Mouse (Mus musculus) heart, embryonic 13.5 days (tissue): ENCODE results near the gene Gsdma. TPM values are rescaled to one million over a fixed set of nuclear protein-coding genes. Genes with fewer than 3 reads are reported as not detected.

Experiments
- ATAC-seq: fragments of 200-750 bp; cut with Nextera tagmentation; 2 replicates; pipeline ENCODE4 v1.8.0; 2017; ENCODE audit warnings: moderate TSS enrichment; ENCODE audit not compliant: insufficient number of reproducible peaks, low FRiP score, low TSS enrichment; ENCODE audit errors: extremely low read depth
- H3K27ac ChIP-seq: fragments of 300-500 bp; sonication (generic); replicated peaks from 2 replicates; pipeline ENCODE4 v1.5.1; 2015; ENCODE audit warnings: moderate library complexity, mild to moderate bottlenecking, inconsistent platforms
- H3K27me3 ChIP-seq: fragments of 300-500 bp; sonication (generic); replicated peaks from 2 replicates; pipeline ENCODE4 v1.6.1; 2015; ENCODE audit warnings: mild to moderate bottlenecking, inconsistent platforms
- H3K36me3 ChIP-seq: fragments of 300-500 bp; sonication (generic); 2 replicates; pipeline ENCODE4 v1.6.1; 2015; ENCODE audit warnings: mild to moderate bottlenecking, inconsistent platforms
- H3K4me1 ChIP-seq: fragments of 300-500 bp; sonication (generic); 2 replicates; pipeline ENCODE4 v1.6.1; 2015; ENCODE audit warnings: inconsistent platforms
- H3K4me2 ChIP-seq: fragments of 300-500 bp; sonication (generic); 2 replicates; pipeline ENCODE4 v1.6.1; 2015; ENCODE audit warnings: inconsistent platforms, mild to moderate bottlenecking, moderate library complexity
- H3K4me3 ChIP-seq: fragments of 300-500 bp; sonication (generic); 2 replicates; pipeline ENCODE4 v1.5.1; 2015; ENCODE audit warnings: moderate library complexity, mild to moderate bottlenecking, inconsistent platforms
- H3K9ac ChIP-seq: fragments of 300-500 bp; sonication (generic); 2 replicates; pipeline ENCODE4 v1.6.1; 2015; ENCODE audit warnings: inconsistent platforms, mild to moderate bottlenecking, moderate library complexity
- H3K9me3 ChIP-seq: fragments of 300-500 bp; sonication (generic); 2 replicates; pipeline ENCODE4 v1.6.1; 2016; ENCODE audit warnings: inconsistent platforms
- WGBS: fragments of 180-500 bp; shearing (Covaris S2); methylation state at CpG from one replicate; pipeline ENCODE4 v1.1.7; 2015; ENCODE audit warnings: mixed read lengths; 5-methylcytosine and 5-hydroxymethylcytosine counted together
- polyA plus RNA-seq: library from polyadenylated mRNA; unstranded; fragments of >200 nt; fragmentation: Nextera tagmentation; extraction: Ambion mirVana; gene quantifications from 2 replicates; pipeline ENCODE4 v1.2.1, GENCODE M21; 2015

The Gsdma gene
- polyA plus RNA-seq, 1 experiment from 2014 or later: 0.12 TPM

GRCm38 (mm10) chr11:98697225-98697624 is 33.1 kb downstream of the Gsdma start:
- Histone ChIP-seq H3K9ac (no peak overlapping the region), H3K27ac (no peak overlapping the region), H3K27me3 (peaks cover 9% of the 10 kb centered on the region; the same call in 1 of the 2 replicates), H3K9me3 (no peaks in the 10 kb centered on the region), H3K4me3 (no peak overlapping the region), H3K4me2 (no peak overlapping the region), H3K4me1 (peaks cover 24% of the 10 kb centered on the region), H3K36me3 (peaks cover 47% of the 10 kb centered on the region)
- WGBS: 87% methylated on average over 12 of the region's 12 CpGs
- no peak for ATAC-seq

GRCm38 (mm10) chr11:98698849-98699640 is 34.9 kb downstream of the Gsdma start:
- Histone ChIP-seq H3K4me1 (peaks cover 20% of the 10 kb centered on the region), H3K27ac (no peak overlapping the region), H3K36me3 (peaks cover 32% of the 10 kb centered on the region), H3K4me2 (no peak overlapping the region), H3K27me3 (peaks cover 12% of the 10 kb centered on the region; the same call in 1 of the 2 replicates), H3K9me3 (no peaks in the 10 kb centered on the region), H3K9ac (no peak overlapping the region), H3K4me3 (no peak overlapping the region)
- 79% methylated on average over 16 of the region's 16 CpGs for WGBS
- ATAC-seq: no peak

GRCm38 (mm10) chr11:98699911-98700310 is 35.8 kb downstream of the Gsdma start:
- Histone ChIP-seq H3K36me3 (peaks cover 32% of the 10 kb centered on the region), H3K4me2 (no peak overlapping the region), H3K27me3 (peaks cover 12% of the 10 kb centered on the region; the same call in 1 of the 2 replicates), H3K4me1 (peaks cover 15% of the 10 kb centered on the region), H3K27ac (no peak overlapping the region), H3K4me3 (no peak overlapping the region), H3K9me3 (no peaks in the 10 kb centered on the region), H3K9ac (no peak overlapping the region)
- WGBS: 31% methylated on average over 4 of the region's 4 CpGs
- ATAC-seq: no peak

GRCm38 (mm10) chr11:98701213-98701670 is 37.1 kb downstream of the Gsdma start, which contains the start of gene Csf3:
Gene Csf3 (plus strand): TSS chr11:98701263.
- peaks cover 12% of the 10 kb centered on the region; the same call in 1 of the 2 replicates for H3K27me3 ChIP-seq
- peaks cover 15% of the 10 kb centered on the region for H3K4me1 ChIP-seq
- peaks cover 32% of the 10 kb centered on the region for H3K36me3 ChIP-seq
- no peak within 1 kb of the TSS for H3K27ac ChIP-seq
- no peaks in the 10 kb centered on the region for H3K9me3 ChIP-seq
- ATAC-seq: no peak
- H3K4me2 ChIP-seq: no peak within 1 kb of the TSS
- peak within 1 kb of the TSS; percentile 47; the same call in 1 of the 2 replicates for H3K9ac ChIP-seq
- no peak within 1 kb of the TSS for H3K4me3 ChIP-seq
- WGBS: 40% methylated on average over 10 of the region's 10 CpGs

- Histone ChIP-seq H3K4me1 (peaks cover 19% of the 10 kb centered on the region), H3K9ac (no peak overlapping the region; the same call in 1 of the 2 replicates), H3K9me3 (no peaks in the 10 kb centered on the region)
Observed at GRCm38 (mm10) chr11:98702323-98702722, 38.2 kb downstream of the Gsdma start.

GRCm38 (mm10) chr11:98705021-98705420 is 40.9 kb downstream of the Gsdma start:
- no peak for ATAC-seq
- no peak overlapping the region for H3K4me3 ChIP-seq
- H3K27me3 ChIP-seq: peaks cover 12% of the 10 kb centered on the region; the same call in 1 of the 2 replicates
- peaks cover 46% of the 10 kb centered on the region for H3K4me1 ChIP-seq
- no peak overlapping the region for H3K27ac ChIP-seq
- WGBS: 89% methylated on average over 10 of the region's 10 CpGs
- no peak overlapping the region for H3K9ac ChIP-seq
- H3K36me3 ChIP-seq: peaks cover 60% of the 10 kb centered on the region
- H3K4me2 ChIP-seq: no peak overlapping the region
- no peaks in the 10 kb centered on the region for H3K9me3 ChIP-seq

More at GRCm38 (mm10) chr11:98702323-98702722, 38.2 kb downstream of the Gsdma start:
- Histone ChIP-seq H3K4me2 (no peak overlapping the region), H3K27ac (no peak overlapping the region), H3K27me3 (peaks cover 12% of the 10 kb centered on the region; the same call in 1 of the 2 replicates), H3K4me3 (no peak overlapping the region), H3K36me3 (peaks cover 36% of the 10 kb centered on the region)
- 68% methylated on average over 5 of the region's 5 CpGs for WGBS
- no peak for ATAC-seq

GRCm38 (mm10) chr11:98707401-98708281 is 43.5 kb downstream of the Gsdma start:
- H3K27ac ChIP-seq: peak overlapping the region; percentile 77
- H3K4me3 ChIP-seq: no peak overlapping the region

GRCm38 (mm10) chr11:98708282-98708956 is 44.3 kb downstream of the Gsdma start:
- 78% methylated on average over 19 of the region's 19 CpGs for WGBS
- Histone ChIP-seq H3K36me3 (peaks cover 81% of the 10 kb centered on the region), H3K4me2 (no peak overlapping the region), H3K4me3 (no peak overlapping the region), H3K9me3 (no peaks in the 10 kb centered on the region), H3K9ac (peak overlapping the region; percentile 42; the same call in 1 of the 2 replicates), H3K27me3 (no peaks in the 10 kb centered on the region), H3K27ac (peak overlapping the region; percentile 77), H3K4me1 (peaks cover 43% of the 10 kb centered on the region)
- no peak for ATAC-seq

More at GRCm38 (mm10) chr11:98707401-98708281, 43.5 kb downstream of the Gsdma start:
- WGBS: 82% methylated on average over 22 of the region's 22 CpGs
- H3K9me3 ChIP-seq: no peaks in the 10 kb centered on the region
- 0 out of 2 replicates have a peak overlapping the region, but pooled peaks have one; percentile 42 for H3K9ac ChIP-seq
- H3K27me3 ChIP-seq: no peaks in the 10 kb centered on the region; the same call in 1 of the 2 replicates
- peaks cover 73% of the 10 kb centered on the region for H3K36me3 ChIP-seq
- no peak overlapping the region for H3K4me2 ChIP-seq
- ATAC-seq: no peak
- peaks cover 43% of the 10 kb centered on the region for H3K4me1 ChIP-seq

GRCm38 (mm10) chr11:98709001-98709741 is 45.0 kb downstream of the Gsdma start:
- H3K9ac ChIP-seq: peak overlapping the region; percentile 42
- H3K4me3 ChIP-seq: no peak overlapping the region
- peaks cover 43% of the 10 kb centered on the region for H3K4me1 ChIP-seq
- H3K36me3 ChIP-seq: peaks cover 84% of the 10 kb centered on the region
- no peaks in the 10 kb centered on the region for H3K9me3 ChIP-seq
- peak overlapping the region; percentile 77 for H3K27ac ChIP-seq
- no peak overlapping the region for H3K4me2 ChIP-seq
- 64% methylated on average over 26 of the region's 26 CpGs for WGBS
- H3K27me3 ChIP-seq: no peaks in the 10 kb centered on the region
- ATAC-seq: no peak

- Histone ChIP-seq H3K4me1 (peaks cover 43% of the 10 kb centered on the region), H3K27me3 (no peaks in the 10 kb centered on the region), H3K36me3 (peaks cover 84% of the 10 kb centered on the region), H3K9ac (no peak overlapping the region), H3K4me3 (no peak overlapping the region), H3K27ac (peak overlapping the region; percentile 60), H3K4me2 (no peak overlapping the region), H3K9me3 (no peaks in the 10 kb centered on the region)
- no peak; the same call in 1 of the 2 replicates for ATAC-seq
- 44% methylated on average over 12 of the region's 12 CpGs for WGBS
Observed at GRCm38 (mm10) chr11:98710416-98711045, 46.4 kb downstream of the Gsdma start.
